Mouse (Mus musculus): ENCODE measurements at regions not wholly inside any gene's neighbourhood (a gene's known extent, or its start where the extent isn't known, plus 50 kb on each side); places are given as distances from the start of the nearest gene placed in this dataset.

GRCm38 (mm10) chr7:72696736-72697135 is 390.3 kb upstream of the Mctp2 start:
- Histone ChIP-seq H3K4me3 (ENCODE audit: low read depth, low read length) (no peak overlapping the region), H3K9me3 (replicated peaks; ENCODE audit: control insufficient read depth, insufficient read depth, low read length, poor library complexity, severe bottlenecking) (no peaks in the 10 kb centered on the region), H3K9ac (ENCODE audit: low read depth, poor library complexity, severe bottlenecking) (no peak overlapping the region), H3K27ac (ENCODE audit: insufficient read depth, low read length) (no peak overlapping the region), H3K36me3 (ENCODE audit: control insufficient read depth, insufficient read depth, low read length, poor library complexity, severe bottlenecking) (no peaks in the 10 kb centered on the region), H3K4me1 (ENCODE audit: control insufficient read depth, insufficient read depth, low read length) (no peaks in the 10 kb centered on the region), H3K27me3 (ENCODE audit: control insufficient read depth, insufficient read depth, low read length, poor library complexity, severe bottlenecking) (no peaks in the 10 kb centered on the region)
- TF ChIP-seq POLR2A (IDR thresholded peaks at IDR 0.05; ENCODE audit: insufficient read depth, low read length) (no peak), CTCF (IDR thresholded peaks at IDR 0.05; ENCODE audit: low read depth, low read length) (no peak), EP300 (IDR thresholded peaks at IDR 0.05; ENCODE audit: insufficient read depth, low read depth, low read length) (no peak)

DNA sequence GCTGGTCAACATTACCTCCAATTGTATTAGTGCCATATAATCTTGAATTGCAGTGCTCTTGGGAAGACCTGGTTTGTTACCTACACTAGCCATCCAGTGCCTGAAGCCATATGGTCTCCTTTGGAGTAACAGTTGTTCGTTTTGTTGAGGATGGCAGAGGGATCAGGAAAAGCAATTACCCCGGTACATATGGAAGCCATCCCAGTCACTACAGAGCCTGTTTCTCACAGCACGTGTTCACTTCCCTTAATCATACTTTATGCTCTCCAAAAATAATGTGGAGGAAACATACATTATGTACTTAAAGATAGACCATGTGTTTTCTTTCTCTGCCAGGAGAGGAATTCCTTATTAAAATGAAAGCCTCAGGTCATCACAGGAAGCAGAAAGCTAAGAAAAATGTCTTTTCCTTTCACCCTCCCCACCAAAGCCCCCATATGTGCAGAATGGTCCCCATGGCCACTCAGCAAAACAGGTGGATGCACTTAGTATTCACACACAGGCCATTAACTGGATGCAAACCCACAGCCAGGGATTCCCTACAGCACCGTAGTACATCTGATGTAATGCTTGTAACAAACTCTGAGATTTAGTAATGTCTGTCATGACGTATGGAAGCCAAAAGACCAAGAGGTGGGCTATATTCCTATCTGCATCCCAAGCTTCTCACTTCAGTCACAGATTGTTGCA is 397.4 kb upstream of the Mctp2 start:
- no peak for TF ChIP-seq CTCF (IDR thresholded peaks at IDR 0.05; ENCODE audit: low read depth, low read length)
- TF ChIP-seq POLR2A (IDR thresholded peaks at IDR 0.05; ENCODE audit: insufficient read depth, low read length): no peak
- no peak for TF ChIP-seq EP300 (IDR thresholded peaks at IDR 0.05; ENCODE audit: insufficient read depth, low read depth, low read length)

DNA sequence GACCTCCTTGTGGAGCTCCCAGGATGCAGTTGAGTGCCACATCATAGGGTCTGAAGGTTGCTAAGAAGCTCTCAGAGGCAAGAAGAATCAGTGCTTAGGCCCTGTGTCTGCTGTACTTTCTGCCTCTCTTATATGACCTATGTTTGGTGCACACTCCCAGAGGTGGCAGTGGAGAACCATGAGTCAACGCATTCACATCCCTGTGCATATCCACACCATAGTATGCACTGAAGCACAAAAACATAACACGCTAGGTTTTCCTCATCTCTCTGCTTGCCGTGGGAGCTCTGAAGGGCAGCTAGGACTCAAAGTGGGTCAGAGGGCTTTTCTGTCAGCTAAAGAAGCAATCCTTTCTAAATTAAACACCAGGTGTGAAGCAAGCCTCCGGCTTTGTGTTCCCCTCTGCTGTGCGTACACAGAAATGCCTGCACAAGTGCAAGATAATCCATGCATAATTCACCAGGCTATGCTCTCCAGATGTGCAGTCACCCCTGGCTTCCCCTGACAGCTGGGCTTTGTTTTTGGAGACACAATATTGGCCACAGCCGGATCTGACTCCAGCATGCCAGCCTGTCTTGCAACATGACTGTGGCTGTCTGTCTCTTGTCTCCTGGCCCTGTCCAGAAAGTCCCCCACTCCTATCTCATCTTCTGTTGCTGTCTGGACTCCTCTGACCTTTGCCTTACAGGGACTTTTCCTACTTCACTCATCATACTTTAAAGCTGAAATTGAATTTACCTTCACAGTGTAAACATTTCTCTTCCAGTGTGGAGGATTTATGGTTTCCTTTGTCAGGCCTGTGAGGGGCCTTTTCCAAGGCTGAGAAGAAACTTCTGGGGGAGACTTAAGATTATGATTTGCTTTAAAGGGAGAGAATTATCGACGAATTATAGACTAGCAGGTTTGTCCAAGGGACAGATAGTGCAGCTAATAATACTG is 405.1 kb upstream of the Mctp2 start:
- TF ChIP-seq POLR2A (IDR thresholded peaks at IDR 0.05; ENCODE audit: insufficient read depth, low read length) (no peak), CTCF (IDR thresholded peaks at IDR 0.05; ENCODE audit: low read depth, low read length) (no peak), EP300 (IDR thresholded peaks at IDR 0.05; ENCODE audit: insufficient read depth, low read depth, low read length) (no peak)

More for the DNA sequence above, 397.4 kb upstream of the Mctp2 start:
- Histone ChIP-seq H3K27ac (ENCODE audit: insufficient read depth, low read length) (no peak overlapping the region), H3K36me3 (ENCODE audit: control insufficient read depth, insufficient read depth, low read length, poor library complexity, severe bottlenecking) (no peaks in the 10 kb centered on the region), H3K4me1 (ENCODE audit: control insufficient read depth, insufficient read depth, low read length) (no peaks in the 10 kb centered on the region), H3K27me3 (ENCODE audit: control insufficient read depth, insufficient read depth, low read length, poor library complexity, severe bottlenecking) (no peaks in the 10 kb centered on the region), H3K9me3 (replicated peaks; ENCODE audit: control insufficient read depth, insufficient read depth, low read length, poor library complexity, severe bottlenecking) (no peaks in the 10 kb centered on the region), H3K9ac (ENCODE audit: low read depth, poor library complexity, severe bottlenecking) (no peak overlapping the region), H3K4me3 (ENCODE audit: low read depth, low read length) (no peak overlapping the region)

GRCm38 (mm10) chr7:72715401-72715800 is 409.0 kb upstream of the Mctp2 start:
- H3K4me1 ChIP-seq (ENCODE audit: control insufficient read depth, insufficient read depth, low read length): no peaks in the 10 kb centered on the region
- no peaks in the 10 kb centered on the region for H3K9me3 ChIP-seq (replicated peaks; ENCODE audit: control insufficient read depth, insufficient read depth, low read length, poor library complexity, severe bottlenecking)

More for the DNA sequence above, 405.1 kb upstream of the Mctp2 start:
- Histone ChIP-seq H3K9ac (ENCODE audit: low read depth, poor library complexity, severe bottlenecking) (no peak overlapping the region), H3K4me3 (ENCODE audit: low read depth, low read length) (no peak overlapping the region), H3K27ac (ENCODE audit: insufficient read depth, low read length) (no peak overlapping the region), H3K36me3 (ENCODE audit: control insufficient read depth, insufficient read depth, low read length, poor library complexity, severe bottlenecking) (no peaks in the 10 kb centered on the region), H3K27me3 (ENCODE audit: control insufficient read depth, insufficient read depth, low read length, poor library complexity, severe bottlenecking) (no peaks in the 10 kb centered on the region), H3K9me3 (replicated peaks; ENCODE audit: control insufficient read depth, insufficient read depth, low read length, poor library complexity, severe bottlenecking) (no peaks in the 10 kb centered on the region), H3K4me1 (ENCODE audit: control insufficient read depth, insufficient read depth, low read length) (no peaks in the 10 kb centered on the region)

DNA sequence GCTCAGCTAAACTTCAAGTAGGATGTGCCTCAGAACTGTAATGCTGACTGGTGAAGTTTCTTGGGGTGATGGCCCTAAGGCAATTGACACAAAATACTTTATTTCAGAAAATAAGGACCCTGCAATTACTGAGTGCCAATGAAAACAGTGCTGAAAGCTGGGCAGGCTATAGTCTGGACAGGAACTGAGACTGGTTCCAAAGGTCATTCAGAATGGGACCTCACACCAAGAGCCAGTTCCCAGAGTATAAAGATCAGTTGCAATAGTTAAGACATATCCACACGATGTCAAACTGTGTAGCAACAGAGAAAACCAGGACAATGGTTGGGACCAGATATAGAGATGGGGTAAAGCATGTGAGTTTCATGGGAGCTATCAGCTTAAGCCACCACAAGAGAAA is 409.6 kb upstream of the Mctp2 start:
- no peak for TF ChIP-seq EP300 (IDR thresholded peaks at IDR 0.05; ENCODE audit: insufficient read depth, low read depth, low read length)
- TF ChIP-seq CTCF (IDR thresholded peaks at IDR 0.05; ENCODE audit: low read depth, low read length): no peak
- no peak for TF ChIP-seq POLR2A (IDR thresholded peaks at IDR 0.05; ENCODE audit: insufficient read depth, low read length)
- Histone ChIP-seq H3K27ac (ENCODE audit: insufficient read depth, low read length) (no peak overlapping the region), H3K36me3 (ENCODE audit: control insufficient read depth, insufficient read depth, low read length, poor library complexity, severe bottlenecking) (no peaks in the 10 kb centered on the region), H3K4me3 (ENCODE audit: low read depth, low read length) (no peak overlapping the region), H3K9ac (ENCODE audit: low read depth, poor library complexity, severe bottlenecking) (no peak overlapping the region), H3K27me3 (ENCODE audit: control insufficient read depth, insufficient read depth, low read length, poor library complexity, severe bottlenecking) (no peaks in the 10 kb centered on the region), H3K4me1 (ENCODE audit: control insufficient read depth, insufficient read depth, low read length) (no peaks in the 10 kb centered on the region), H3K9me3 (replicated peaks; ENCODE audit: control insufficient read depth, insufficient read depth, low read length, poor library complexity, severe bottlenecking) (no peaks in the 10 kb centered on the region)

More at GRCm38 (mm10) chr7:72715401-72715800, 409.0 kb upstream of the Mctp2 start:
- Histone ChIP-seq H3K9ac (ENCODE audit: low read depth, poor library complexity, severe bottlenecking) (no peak overlapping the region), H3K36me3 (ENCODE audit: control insufficient read depth, insufficient read depth, low read length, poor library complexity, severe bottlenecking) (no peaks in the 10 kb centered on the region), H3K4me3 (ENCODE audit: low read depth, low read length) (no peak overlapping the region), H3K27ac (ENCODE audit: insufficient read depth, low read length) (no peak overlapping the region), H3K27me3 (ENCODE audit: control insufficient read depth, insufficient read depth, low read length, poor library complexity, severe bottlenecking) (no peaks in the 10 kb centered on the region)
- TF ChIP-seq POLR2A (IDR thresholded peaks at IDR 0.05; ENCODE audit: insufficient read depth, low read length) (no peak), EP300 (IDR thresholded peaks at IDR 0.05; ENCODE audit: insufficient read depth, low read depth, low read length) (no peak), CTCF (IDR thresholded peaks at IDR 0.05; ENCODE audit: low read depth, low read length) (no peak)
